Mouse (Mus musculus) adrenal gland, postnatal 4 days (tissue): ENCODE data around the gene AA467197. TPM values are rescaled to one million over a fixed set of nuclear protein-coding genes. Genes with fewer than 3 reads are reported as not detected.

Source experiments
- DNase-seq, 2 experiments: peaks; one replicate each; pipeline ENCODE4 v3.0.0; 2021 to 2022; ENCODE audit warnings: low spot score in 2 of 2, mixed read lengths in 2 of 2
- total RNA-seq, 2 experiments: library from RNA; stranded (reverse); gene quantifications; 2 replicates each; pipeline ENCODE4 v1.2.3; 2021

The AA467197 gene
- total RNA-seq, 2 experiments from 2014 or later: 0.42 to 0.68 TPM

GRCm38 (mm10) chr2:122637526-122637997 lies 776 bp downstream of the AA467197 start:
- peak; percentile 55 to 58 for DNase-seq

GRCm38 (mm10) chr2:122638029-122638428 lies 1.2 kb downstream of the AA467197 start:
- DNase-seq: no peak

GRCm38 (mm10) chr2:122638673-122639072 lies 1.9 kb downstream of the AA467197 start:
- DNase-seq: no peak

- no peak for DNase-seq
These were observed 15.6 kb downstream of the AA467197 start for GRCm38 (mm10) chr2:122652096-122653084.

GRCm38 (mm10) chr2:122656052-122656451 lies 19.3 kb downstream of the AA467197 start:
- DNase-seq: no peak

GRCm38 (mm10) chr2:122656767-122657166 lies 20.0 kb downstream of the AA467197 start:
- no peak for DNase-seq

GRCm38 (mm10) chr2:122657707-122658524 lies 21.1 kb downstream of the AA467197 start:
- DNase-seq: no peak

- no peak for DNase-seq
These were observed 23.0 kb downstream of the AA467197 start for GRCm38 (mm10) chr2:122659825-122660224.

- DNase-seq: no peak
These were observed 28.6 kb downstream of the AA467197 start for GRCm38 (mm10) chr2:122665253-122665972.

- DNase-seq: no peak
These were observed 29.4 kb downstream of the AA467197 start for GRCm38 (mm10) chr2:122665973-122666875.

- DNase-seq: no peak
These were observed 31.1 kb downstream of the AA467197 start for GRCm38 (mm10) chr2:122667856-122668255.

GRCm38 (mm10) chr2:122671714-122672113 lies 34.9 kb downstream of the AA467197 start:
- DNase-seq: no peak

- DNase-seq: no peak
These were observed 36.1 kb downstream of the AA467197 start for GRCm38 (mm10) chr2:122672841-122673240.

GRCm38 (mm10) chr2:122675126-122675525 lies 38.3 kb downstream of the AA467197 start:
- DNase-seq: no peak

- DNase-seq: no peak
These were observed 44.8 kb downstream of the AA467197 start for GRCm38 (mm10) chr2:122681379-122682137.

GRCm38 (mm10) chr2:122682520-122682919 lies 45.7 kb downstream of the AA467197 start:
- DNase-seq: no peak

- DNase-seq: no peak
These were observed 46.9 kb downstream of the AA467197 start for GRCm38 (mm10) chr2:122683641-122684040.

GRCm38 (mm10) chr2:122686665-122687064 lies 49.9 kb downstream of the AA467197 start:
- DNase-seq: no peak
